Comparison of ENCODE assay signal across 18 mouse cellular contexts in genomic region chr2:14150829-14151228, GRCm38 (mm10). TPM values are rescaled to one million over a fixed set of nuclear protein-coding genes. Genes with fewer than 3 reads are reported as not detected.
DNase-seq lines count a peak whose midpoint lies in the region; ATAC-seq and TF ChIP-seq lines count a peak whose summit lies in the region.
"Had no signal": no experiment of that assay in that cellular context is flagged by ENCODE, and none has a peak within 500 bp of the region (broad histone marks: within the 10 kb centered on the region; RNA-seq: fewer than 3 reads in every experiment).

No protein-coding gene starts in this region.

- no peaks in the 10 kb centered on the region for H3K27me3 ChIP-seq in heart, postnatal 0 days (ENCODE audit: control insufficient read depth, insufficient read depth, low read length)
- H3K27me3 ChIP-seq in MEL (ENCODE audit: control insufficient read depth in 1 of 2, insufficient read depth in 2 of 2, low read length in 2 of 2) = no peaks in the 10 kb centered on the region
- H3K27me3 ChIP-seq: embryonic facial prominence, embryonic 12.5 days; lung, embryonic 15.5 days had no signal

- H3K9ac ChIP-seq in heart, postnatal 0 days (replicated peaks; ENCODE audit: low read depth, low read length) = no peak overlapping the region
- no peak overlapping the region for H3K9ac ChIP-seq in MEL (ENCODE audit: control insufficient read depth, low read depth, low read length, poor library complexity, severe bottlenecking)
- H3K9ac ChIP-seq: embryonic facial prominence, embryonic 12.5 days; hindbrain, embryonic 14.5 days; lung, embryonic 15.5 days had no signal

- TF ChIP-seq EP300 in heart, postnatal 0 days (IDR thresholded peaks at IDR 0.05; ENCODE audit: low read depth) = no peak
- TF ChIP-seq EP300 in MEL (IDR thresholded peaks at IDR 0.05; ENCODE audit: low read depth in 1 of 2, low read length in 2 of 2) = no peak

- H3K36me3 ChIP-seq in heart, postnatal 0 days (replicated peaks; ENCODE audit: control insufficient read depth, insufficient read depth, low read length) = 0 out of 2 replicates have a peak, but pooled peaks cover 8% of the 10 kb centered on the region
- H3K36me3 ChIP-seq in MEL (ENCODE audit: control insufficient read depth in 1 of 2, insufficient read depth in 2 of 2, low read length in 2 of 2) = peaks cover 0 to 25% of the 10 kb centered on the region in 2 experiments; a peak in 2 of 4 replicates

- no peaks in the 10 kb centered on the region for H3K4me1 ChIP-seq in heart, postnatal 0 days (ENCODE audit: control insufficient read depth, insufficient read depth)
- no peaks in the 10 kb centered on the region for H3K4me1 ChIP-seq in MEL (ENCODE audit: control insufficient read depth in 1 of 2, insufficient read depth in 2 of 2, low read length in 2 of 2)
- H3K4me1 ChIP-seq: embryonic facial prominence, embryonic 12.5 days; lung, embryonic 15.5 days had no signal

- H3K9me3 ChIP-seq in heart, postnatal 0 days (replicated peaks; ENCODE audit: control insufficient read depth, low read length) = no peaks in the 10 kb centered on the region
- H3K9me3 ChIP-seq in MEL (replicated peaks; ENCODE audit: insufficient read depth, low read length) = no peaks in the 10 kb centered on the region
- H3K9me3 ChIP-seq: embryonic facial prominence, embryonic 12.5 days; lung, embryonic 15.5 days had no signal

- H3K79me2 ChIP-seq in MEL (ENCODE audit: control insufficient read depth, insufficient read depth, low read length, poor library complexity) = no peaks in the 10 kb centered on the region

- H3K4me2 ChIP-seq in heart, postnatal 0 days (ENCODE audit: low read depth, low read length) = no peak overlapping the region
- H3K4me2 ChIP-seq: embryonic facial prominence, embryonic 12.5 days; hindbrain, embryonic 14.5 days; lung, embryonic 15.5 days had no signal

- peak; percentile 34 for TF ChIP-seq RAD21 in MEL (IDR thresholded peaks at IDR 0.05; ENCODE audit: low read depth, low read length)

- H3K27ac ChIP-seq in heart, postnatal 0 days (ENCODE audit: low read depth) = no peak overlapping the region
- no peak overlapping the region for H3K27ac ChIP-seq in left cerebral cortex, adult 2 months
- H3K27ac ChIP-seq in MEL (ENCODE audit: control insufficient read depth, low read depth, low read length) = no peak overlapping the region
- H3K27ac ChIP-seq: embryonic facial prominence, embryonic 12.5 days; hindbrain, embryonic 14.5 days; lung, embryonic 15.5 days had no signal

- no peak for DNase-seq in heart, postnatal 0 days (ENCODE audit: low spot score)
- DNase-seq in heart, adult 11 months = no peak
- no peak for DNase-seq in left cerebral cortex, adult 2 months (ENCODE audit: extremely low spot score in 1 of 2, low spot score in 2 of 2)
- no peak for DNase-seq in left cerebral cortex, postnatal 25 days (ENCODE audit: low spot score in 2 of 2)
- DNase-seq in 416B (ENCODE audit: low read depth) (peak; percentile 57), MEL (ENCODE audit: low read depth, low spot score) (peak; percentile 21)
- DNase-seq in testis, postnatal 14 days (ENCODE audit: low spot score) = no peak
- DNase-seq: adrenal gland, postnatal 36 days; gastrocnemius, postnatal 36 days; kidney, adult 8-10 months; right cerebral cortex, postnatal 25 days; thymus, adult 2 months had no signal

- TF ChIP-seq CTCF in heart, postnatal 0 days (IDR thresholded peaks at IDR 0.05; ENCODE audit: low read depth) = peak; percentile 25
- TF ChIP-seq CTCF in left cerebral cortex, adult 2 months (IDR thresholded peaks at IDR 0.05) = peak; percentile 27
- peak in 1 of 3 experiments; percentile 34; a peak in 1 of 6 replicates for TF ChIP-seq CTCF in MEL (IDR thresholded peaks at IDR 0.05 in 2 of 3, conservative IDR thresholded peaks at IDR 0.05 in 1 of 3; ENCODE audit: control insufficient read depth in 1 of 3, insufficient read depth in 1 of 3, low read depth in 2 of 3, low read length in 3 of 3, poor library complexity in 1 of 3, severe bottlenecking in 1 of 3)

- TF ChIP-seq POLR2A in MEL (IDR thresholded peaks at IDR 0.05; ENCODE audit: control insufficient read depth in 1 of 2, insufficient read depth in 1 of 2, low read depth in 1 of 2, low read length in 2 of 2, poor library complexity in 1 of 2) = no peak

- WGBS in heart, postnatal 0 days = 92% methylated on average over 2 of the region's 2 CpGs

- intact Hi-C loops in left cerebral cortex, adult 2 months (cut with DNase I) = no loop called here
- intact Hi-C loops in left cerebral cortex, postnatal 25 days (cut with DNase I) = loop anchor here (5.0 kb wide), 1 partner anchor 104 kb away; no protein-coding TSS in a partner anchor

- no peak overlapping the region for H3K4me3 ChIP-seq in heart, postnatal 0 days (ENCODE audit: low read depth, low read length)
- no peak overlapping the region for H3K4me3 ChIP-seq in left cerebral cortex, adult 2 months
- no peak overlapping the region for H3K4me3 ChIP-seq in MEL (ENCODE audit: control insufficient read depth in 1 of 2, insufficient read depth in 1 of 2, low read depth in 2 of 2, low read length in 2 of 2)
- H3K4me3 ChIP-seq: embryonic facial prominence, embryonic 12.5 days; lung, embryonic 15.5 days had no signal

- ATAC-seq in heart, postnatal 0 days (ENCODE audit: insufficient read depth, low read depth) = no peak
- ATAC-seq in activated CD4-positive, CD25-positive, alpha-beta regulatory T cell, adult 4 months = no peak

TF ChIP-seq in MEL, 35 proteins besides CTCF, POLR2A, EP300 and RAD21:
- TF ChIP-seq ETS1 (IDR thresholded peaks at IDR 0.05; ENCODE audit: low read depth, low read length) = no peak
- peak; percentile 38 for TF ChIP-seq SMC3 (IDR thresholded peaks at IDR 0.05; ENCODE audit: low read depth, low read length)

RNA-seq across cellular contexts. Expression of gene Tmem236, which starts 23.5 kb away (rescaled TPM):
- 1.2 TPM in 1 of 2 replicates, not detected in the other for total RNA-seq in heart, postnatal 0 days (2014; rRNA removed; ENCODE audit: low replicate concordance)
- polyA plus RNA-seq in heart, postnatal 0 days (2015; fragmentation: Nextera tagmentation; extraction: Ambion mirVana) = 0.04 and 0.07 TPM in 2 replicates
- total RNA-seq in left cerebral cortex, adult 2 months (2021) = under 1 TPM; 0.12 to 0.18 TPM
- under 1 TPM in 1 of 2 experiments, not detected in 1; 0.16 TPM for total RNA-seq in left cerebral cortex, postnatal 25 days (2021)
- 0.04 and 0.07 TPM in 2 replicates for total RNA-seq in MEL (2012; rRNA removed)
- under 1 TPM in 1 of 2 experiments, not detected in 1; 0.06 TPM for polyA plus RNA-seq in MEL (2012; ENCODE audit: insufficient read depth in 1 of 2, insufficient read length in 2 of 2, low read depth in 1 of 2, low replicate concordance in 2 of 2, missing spikeins in 1 of 2)
- not detected for polyA plus RNA-seq in activated CD4-positive, CD25-positive, alpha-beta regulatory T cell, adult 4 months (2017; shearing (Covaris generic))
- total RNA-seq: megakaryocyte-erythroid progenitor cell, adult 5-6 weeks had no signal
- polyA plus RNA-seq: heart, embryonic 14.5 days; lung, embryonic 15.5 days had no signal

Comparison
In these comparisons a context has a peak if more than half of its experiments do, and no peak if none do; other contexts are left out.
1. DNase-seq: peak in 416B (single experiment) and MEL (single experiment); none in heart, postnatal 0 days (single experiment), heart, adult 11 months (single experiment), left cerebral cortex, adult 2 months (0 of 2), left cerebral cortex, postnatal 25 days (0 of 2) and testis, postnatal 14 days (single experiment).